Mouse (Mus musculus) fibroblast of lung, adult 2 months (primary cell): Measurements from ENCODE around the gene Urad.

Source experiments
- DNase-seq: peaks from one replicate; pipeline ENCODE4 v3.0.0-alpha.2; 2011; ENCODE audit warnings: low read depth

The Urad gene

DNA sequence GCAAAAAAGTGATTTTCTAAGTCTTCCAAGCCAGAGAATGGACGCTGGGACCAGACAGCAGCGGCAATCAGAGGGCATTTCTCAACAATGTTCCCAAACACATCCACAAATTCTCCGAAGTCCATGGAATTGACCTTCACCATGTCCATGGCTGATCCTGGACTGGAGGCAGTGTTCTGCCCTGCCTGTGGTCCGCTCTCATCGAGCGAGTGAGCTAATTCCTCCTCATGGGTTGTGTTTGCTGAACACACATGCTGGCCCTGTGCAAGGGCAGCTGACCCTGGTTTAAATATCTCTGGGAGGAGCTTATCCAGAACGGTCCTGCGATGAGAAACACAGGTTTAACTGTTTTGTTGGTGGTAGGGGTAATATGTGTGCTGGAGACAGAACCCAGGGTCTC is at the start of gene Urad:
TSS of gene Urad (minus strand) at position 258 of the 400 bp plus-strand sequence.
- DNase-seq: no peak

DNA sequence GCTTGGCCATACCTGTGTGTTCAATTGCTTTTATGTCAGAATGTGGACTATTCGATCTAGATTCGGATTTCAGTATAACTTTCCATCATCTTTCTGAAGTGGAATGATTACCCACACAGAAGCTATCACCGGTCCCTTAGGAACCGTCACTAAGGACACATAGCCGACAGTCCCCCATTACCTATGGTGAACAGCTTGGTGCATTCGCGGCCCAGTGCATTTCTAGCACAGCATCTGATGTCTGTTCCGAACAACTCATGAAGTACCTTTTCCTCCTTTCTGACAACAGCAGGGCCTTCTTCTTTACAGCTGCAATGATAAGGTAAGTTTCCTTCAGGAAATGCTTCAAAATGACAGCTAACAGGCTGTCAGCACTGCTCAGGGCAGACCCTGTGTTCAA is 48.0 kb upstream of the Urad start:
- DNase-seq: no peak

DNA sequence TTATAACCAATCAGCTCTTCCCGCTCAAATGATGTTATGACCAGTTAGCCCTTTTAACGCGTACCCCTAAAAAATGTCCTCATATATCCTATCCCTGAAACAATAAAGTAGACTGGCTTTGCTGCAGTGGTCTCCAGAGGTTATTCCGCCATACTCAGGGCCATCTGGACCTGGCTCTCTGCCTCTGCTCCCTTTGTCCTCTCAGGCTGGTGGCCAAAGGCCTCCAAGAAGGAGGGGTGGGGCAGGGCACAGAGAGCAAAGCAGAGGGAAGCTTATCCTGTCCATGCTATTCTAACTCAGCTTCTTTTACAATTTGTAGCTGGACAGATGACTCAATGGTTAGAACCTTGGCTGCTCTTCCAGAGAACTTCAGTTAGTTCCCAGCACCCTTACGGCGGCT is 46.0 kb upstream of the Urad start:
- DNase-seq: no peak

DNA sequence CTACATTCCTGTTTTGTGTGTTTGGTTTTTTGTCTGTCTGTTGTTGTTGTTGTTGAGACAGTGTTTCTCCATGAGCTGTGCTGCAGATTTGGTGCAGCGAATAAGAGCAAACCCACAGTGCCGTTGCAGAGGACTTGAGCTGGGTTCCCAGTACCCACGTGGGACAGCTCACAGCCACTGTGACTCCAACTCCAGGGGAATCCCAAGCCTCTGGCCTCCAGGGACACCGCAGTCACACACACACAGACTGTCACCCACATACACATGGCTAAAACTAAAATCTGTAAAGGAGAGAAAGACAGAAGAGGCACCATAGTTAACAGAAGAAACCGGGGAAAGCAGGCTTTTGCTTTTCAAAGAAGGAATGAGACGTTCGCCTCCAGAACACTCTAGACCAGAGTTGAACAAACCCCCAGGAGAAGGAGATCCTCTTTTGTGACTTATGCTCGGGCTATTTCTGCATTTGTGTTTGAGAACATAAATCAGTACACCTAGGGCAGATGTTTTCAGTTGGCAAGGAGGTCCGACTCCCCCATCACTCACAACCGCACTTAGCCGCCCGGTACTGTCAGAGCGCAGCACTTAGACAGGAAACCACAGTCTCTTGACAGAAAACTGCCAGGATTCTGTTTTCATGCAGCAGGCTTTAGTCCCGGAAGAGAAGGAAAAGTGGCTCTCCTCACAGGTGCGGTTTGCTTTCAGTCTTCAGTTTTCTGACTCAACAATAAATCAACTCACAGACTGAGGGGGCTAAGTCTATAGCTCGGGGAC is 43.9 kb upstream of the Urad start:
- DNase-seq: no peak

GRCm38 (mm10) chr5:147363054-147363453 is 40.8 kb upstream of the Urad start:
- no peak for DNase-seq

- DNase-seq: no peak
Observed at GRCm38 (mm10) chr5:147358481-147358880, 36.2 kb upstream of the Urad start.

DNA sequence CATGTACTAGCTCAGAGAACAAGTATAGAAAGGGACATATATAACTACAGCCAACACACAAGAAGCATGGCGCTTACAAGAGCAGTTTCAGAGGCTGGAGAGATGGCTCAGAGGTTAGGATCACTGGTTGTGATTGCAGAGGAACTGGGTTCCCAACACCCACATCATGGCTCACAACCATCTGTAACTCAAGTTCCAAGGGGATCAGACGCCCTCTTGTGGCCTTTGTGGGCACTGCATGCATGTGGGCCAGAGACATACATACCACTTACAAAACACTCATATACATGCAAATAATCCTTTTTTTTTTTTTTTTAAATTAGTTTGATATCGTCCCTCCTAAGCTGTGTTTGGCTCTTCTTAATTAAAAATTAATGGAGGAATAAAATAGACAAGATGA is 35.3 kb upstream of the Urad start:
- no peak for DNase-seq

GRCm38 (mm10) chr5:147356260-147357055 is 34.2 kb upstream of the Urad start:
- DNase-seq: no peak

DNA sequence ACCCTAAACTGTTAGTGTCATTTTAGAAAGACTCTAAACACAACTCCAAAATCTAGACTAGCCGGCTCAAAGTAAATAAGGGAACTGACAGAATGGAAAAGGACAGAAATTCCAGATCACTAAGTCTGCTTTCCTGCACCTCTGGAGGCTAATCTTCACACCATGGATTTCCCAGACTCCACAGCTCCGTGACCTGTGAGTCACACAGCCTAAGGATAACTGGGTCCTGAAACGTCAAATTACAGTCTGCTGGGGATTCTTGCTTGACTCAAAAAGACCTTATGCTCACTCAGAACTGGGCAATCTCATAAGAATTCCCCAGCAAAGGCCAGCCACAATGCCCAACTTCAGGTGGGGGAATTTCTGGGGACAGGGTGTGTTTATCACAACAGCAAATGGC is 33.5 kb upstream of the Urad start:
- no peak for DNase-seq

DNA sequence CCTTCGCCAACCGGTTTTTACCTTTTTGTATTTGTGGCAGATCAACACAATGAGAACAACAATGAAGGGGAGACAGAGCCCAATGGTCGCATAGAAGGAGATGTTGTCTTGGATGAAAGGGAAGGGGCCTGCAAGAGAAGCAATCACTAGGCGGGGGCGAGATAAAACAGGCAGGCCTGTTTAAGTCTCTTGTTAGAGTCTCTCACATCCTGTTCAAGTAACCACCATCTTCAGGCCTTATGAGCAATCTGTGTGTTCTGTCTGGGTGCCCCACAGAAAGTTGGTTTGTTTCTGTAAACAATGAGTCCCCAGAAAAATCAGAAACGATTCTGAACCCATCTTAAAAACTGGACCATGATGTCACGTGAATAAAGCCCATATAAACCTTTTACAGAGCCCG is 32.7 kb upstream of the Urad start:
- DNase-seq: no peak

DNA sequence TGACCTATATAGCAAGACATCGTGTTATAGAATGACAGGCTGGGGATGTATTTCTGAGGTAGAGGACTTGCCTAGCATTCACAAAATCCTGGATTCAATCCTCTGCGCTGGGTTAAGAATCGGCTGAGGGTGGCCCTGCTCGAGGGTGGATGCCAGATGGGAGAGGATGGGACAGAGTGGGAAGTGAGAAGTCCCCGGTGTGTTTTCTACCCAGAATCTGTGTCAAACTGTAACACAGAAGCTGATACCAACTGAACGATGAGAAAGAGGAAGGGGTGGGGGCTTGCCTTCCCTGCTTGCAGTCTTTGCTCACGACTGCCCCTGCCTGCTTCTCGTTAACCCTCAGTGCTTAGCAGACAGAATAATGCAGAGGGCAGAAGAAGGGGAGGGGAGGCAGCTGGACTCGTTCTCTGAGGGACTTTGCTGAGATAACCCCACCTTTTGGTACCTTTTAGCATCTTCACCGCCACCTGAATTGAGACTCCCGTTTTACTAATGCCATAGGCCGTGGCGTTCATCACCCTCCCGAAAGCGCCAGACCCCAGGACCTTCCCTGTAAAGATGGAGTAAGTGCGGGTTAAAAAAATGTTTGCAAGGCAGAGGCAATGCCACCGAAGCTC is 32.0 kb upstream of the Urad start:
- no peak for DNase-seq

GRCm38 (mm10) chr5:147351931-147352330 is 29.7 kb upstream of the Urad start:
- no peak for DNase-seq

- no peak for DNase-seq
Observed at GRCm38 (mm10) chr5:147345981-147346380, 23.7 kb upstream of the Urad start.

- no peak for DNase-seq
Observed at GRCm38 (mm10) chr5:147343904-147344303, 21.7 kb upstream of the Urad start.

GRCm38 (mm10) chr5:147342901-147343300 is 20.7 kb upstream of the Urad start:
- no peak for DNase-seq

DNA sequence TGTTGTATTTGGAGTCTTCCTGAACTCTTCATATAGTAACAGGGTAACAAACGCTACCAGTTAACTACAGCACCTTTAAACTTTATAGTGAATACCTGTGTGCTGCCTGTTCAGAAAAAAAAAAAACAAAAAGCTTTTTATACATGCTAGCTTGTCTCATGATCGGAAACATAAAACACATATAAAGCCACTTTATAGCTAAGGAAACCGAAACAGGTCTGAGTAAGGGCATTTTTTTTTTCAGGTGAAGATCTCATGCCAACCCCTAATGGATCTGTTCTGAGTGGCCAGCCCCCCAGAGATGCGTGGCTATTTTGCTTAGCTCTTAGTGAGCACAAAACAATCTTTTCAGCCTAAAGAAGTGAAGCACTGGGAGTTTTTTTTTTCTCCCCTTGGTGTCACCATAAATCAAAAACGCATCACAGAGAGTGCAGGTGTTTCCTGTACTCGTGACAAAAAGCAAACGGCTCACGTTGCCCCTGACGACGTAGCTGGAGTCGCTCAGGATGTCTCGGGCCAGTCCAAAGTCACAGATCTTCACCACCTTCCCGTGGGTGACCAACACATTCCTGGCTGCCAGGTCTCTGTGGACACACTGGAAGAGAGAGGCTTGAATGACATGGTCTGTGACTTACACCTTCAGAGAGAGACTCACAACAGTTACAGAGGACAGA is 18.6 kb upstream of the Urad start:
- no peak for DNase-seq

GRCm38 (mm10) chr5:147339560-147339959 is 17.3 kb upstream of the Urad start:
- no peak for DNase-seq

DNA sequence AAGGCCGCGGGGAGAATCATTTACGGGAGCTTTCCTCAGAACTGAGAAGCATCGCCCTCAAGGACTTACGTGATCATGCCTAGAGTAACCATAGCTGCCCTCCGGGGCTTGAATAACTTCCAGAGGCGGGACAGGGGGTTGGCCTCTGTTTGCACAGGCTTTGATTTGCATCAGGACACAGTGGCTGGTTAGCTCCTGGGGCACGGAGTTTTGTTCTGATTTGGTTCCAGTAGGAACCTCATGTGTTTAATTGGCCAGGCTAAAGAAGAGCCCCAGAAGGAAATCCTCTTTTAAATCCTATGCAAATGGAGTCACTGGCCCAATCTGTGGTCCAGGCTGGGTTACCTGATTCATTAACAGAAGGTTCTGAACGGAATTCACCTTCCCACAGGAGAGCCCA is 16.7 kb upstream of the Urad start:
- DNase-seq: no peak

DNA sequence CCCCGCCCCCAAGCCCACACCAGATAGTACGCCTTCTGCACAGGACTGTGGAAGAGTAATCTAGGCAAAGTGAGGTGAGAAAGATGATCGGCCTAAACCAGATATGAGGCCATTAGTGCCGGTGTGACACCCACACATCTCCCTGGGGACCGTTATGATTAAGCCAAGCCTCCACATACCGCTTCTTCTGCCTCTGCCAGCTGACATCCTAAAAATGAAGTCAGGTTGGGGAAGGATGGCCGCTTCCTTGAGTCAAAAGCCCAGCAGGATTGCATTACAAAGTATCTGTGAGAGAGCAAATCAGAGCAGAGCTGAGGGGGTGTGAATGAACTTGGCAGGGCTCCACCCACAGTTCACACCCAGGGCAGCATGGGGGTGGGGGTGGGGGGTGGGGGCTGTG is 10.5 kb upstream of the Urad start:
- no peak for DNase-seq

- peak; percentile 1 for DNase-seq
Observed at GRCm38 (mm10) chr5:147331547-147331946, 9.3 kb upstream of the Urad start.

- DNase-seq: no peak
Observed at GRCm38 (mm10) chr5:147329946-147330345, 7.7 kb upstream of the Urad start.

- DNase-seq: no peak
Observed at GRCm38 (mm10) chr5:147327636-147328035, 5.4 kb upstream of the Urad start.

DNA sequence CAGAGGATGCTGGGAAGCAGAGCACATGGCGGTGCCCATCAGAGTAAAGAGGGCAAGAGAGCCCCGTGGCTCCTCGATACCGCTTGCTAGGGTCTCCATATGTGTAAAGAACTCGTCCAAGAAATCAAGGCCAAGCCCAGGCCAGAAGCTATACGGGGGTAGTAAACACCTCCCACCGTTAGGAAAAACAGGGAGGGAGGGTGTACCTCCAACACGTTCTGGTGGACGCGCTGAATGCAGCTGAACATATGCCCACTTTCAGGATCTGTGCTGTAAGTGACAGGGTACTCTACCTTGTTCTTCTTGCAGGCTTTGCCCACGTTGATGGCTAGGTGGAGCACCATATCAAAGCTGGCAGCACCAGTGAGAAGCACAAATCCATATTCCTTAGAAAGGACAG is 3.7 kb upstream of the Urad start:
- DNase-seq: no peak
